Mouse (Mus musculus) lung, postnatal 0 days (tissue): ENCODE results near the gene Cttn. TPM values are rescaled to one million over a fixed set of nuclear protein-coding genes. Genes with fewer than 3 reads are reported as not detected.

Source experiments
- ATAC-seq: fragments of 200-750 bp; cut with Nextera tagmentation; 2 replicates; pipeline ENCODE4 v1.8.0; 2017; ENCODE audit warnings: moderate library complexity
- DNase-seq: peaks from one replicate; pipeline ENCODE4 v3.0.0-alpha.2; 2016; ENCODE audit warnings: low spot score
- H3K27ac ChIP-seq: fragments of 300-500 bp; sonication (generic); 2 replicates; pipeline ENCODE4 v1.5.1; 2014; ENCODE audit warnings: antibody characterized with exemption, mild to moderate bottlenecking, low read length, mixed read lengths
- H3K27me3 ChIP-seq: fragments of 300-500 bp; sonication (generic); replicated peaks from 2 replicates; pipeline ENCODE4 v1.6.1; 2014; ENCODE audit warnings: low read length, mixed read lengths; ENCODE audit not compliant: insufficient read depth
- H3K36me3 ChIP-seq: fragments of 300-500 bp; sonication (generic); 2 replicates; pipeline ENCODE4 v1.6.1; 2014; ENCODE audit warnings: low read length, mixed read lengths; ENCODE audit not compliant: insufficient read depth
- H3K4me1 ChIP-seq: fragments of 300-500 bp; sonication (generic); 2 replicates; pipeline ENCODE4 v1.6.1; 2014; ENCODE audit warnings: antibody characterized with exemption, low read depth, low read length, mixed read lengths; ENCODE audit not compliant: insufficient read depth
- H3K4me2 ChIP-seq: fragments of 300-500 bp; sonication (generic); replicated peaks from 2 replicates; pipeline ENCODE4 v1.6.1; 2014; ENCODE audit warnings: low read depth, mild to moderate bottlenecking, low read length, moderate library complexity, mixed read lengths
- H3K4me3 ChIP-seq: fragments of 300-500 bp; sonication (generic); 2 replicates; pipeline ENCODE4 v1.5.1; 2014; ENCODE audit warnings: low read depth, low read length
- H3K9ac ChIP-seq: fragments of 300-500 bp; sonication (generic); replicated peaks from 2 replicates; pipeline ENCODE4 v1.6.1; 2014; ENCODE audit warnings: low read depth, mild to moderate bottlenecking
- H3K9me3 ChIP-seq: fragments of 300-500 bp; sonication (generic); 2 replicates; pipeline ENCODE4 v1.6.1; 2016; ENCODE audit warnings: low read length, mixed read lengths
- CTCF ChIP-seq: IDR thresholded peaks from 2 replicates; pipeline ENCODE4 v1.5.1; 2016; ENCODE audit warnings: antibody characterized with exemption, mild to moderate bottlenecking
- EP300 ChIP-seq: IDR thresholded peaks from 2 replicates; pipeline ENCODE4 v1.6.1; 2016; ENCODE audit warnings: antibody characterized with exemption, mild to moderate bottlenecking, control low read depth
- WGBS: fragments of 180-500 bp; shearing (Covaris S2); extraction: QIAGEN DNeasy Blood & Tissue Kit; methylation state at CpG from one replicate; pipeline ENCODE4 v1.1.7; 2014; 5-methylcytosine and 5-hydroxymethylcytosine counted together
- polyA plus RNA-seq: library from polyadenylated mRNA; unstranded; fragments of >200 nt; fragmentation: Nextera tagmentation; extraction: Ambion mirVana; gene quantifications from 2 replicates; pipeline ENCODE4 v1.2.1, GENCODE M21; 2015

Gene Cttn
- polyA plus RNA-seq, 1 experiment from 2014 or later: 128 TPM

DNA sequence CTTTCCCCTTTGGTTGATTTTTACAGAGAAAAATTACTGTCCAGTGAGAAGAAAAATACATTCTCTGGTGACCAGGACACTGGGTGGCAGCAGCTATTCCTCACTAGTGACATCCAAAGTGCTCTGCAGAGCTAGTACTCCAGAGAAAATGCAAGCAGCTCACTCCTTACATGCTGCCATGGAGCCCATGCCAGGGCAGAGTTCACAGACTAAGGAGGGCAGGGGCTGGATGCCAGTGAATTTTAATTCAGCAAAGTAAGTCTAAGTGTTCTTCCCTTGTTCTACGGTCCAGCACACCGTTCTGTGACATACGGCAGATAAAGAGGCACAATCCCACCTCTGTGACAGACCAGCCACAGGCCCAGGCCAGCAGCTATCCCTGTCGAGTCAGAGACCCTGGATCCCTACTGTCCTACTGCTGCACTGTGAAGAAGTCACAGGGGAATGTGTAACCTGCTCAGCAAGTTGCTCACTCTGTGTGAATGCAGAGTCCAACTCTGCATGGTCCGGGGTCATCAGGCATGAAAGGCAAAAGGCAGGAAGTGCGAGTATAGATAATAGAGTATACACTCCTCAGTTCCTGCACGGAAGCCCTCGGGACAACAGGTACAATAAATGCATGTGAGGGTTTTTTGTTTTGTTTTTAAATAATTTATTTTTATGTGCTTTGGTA is 19.5 kb upstream of the Cttn start:
- Histone ChIP-seq H3K9me3 (no peaks in the 10 kb centered on the region), H3K27ac (no peak overlapping the region), H3K4me1 (no peaks in the 10 kb centered on the region), H3K4me2 (no peak overlapping the region), H3K9ac (no peak overlapping the region), H3K36me3 (peaks cover 3% of the 10 kb centered on the region; the same call in 1 of the 2 replicates), H3K27me3 (no peaks in the 10 kb centered on the region), H3K4me3 (no peak overlapping the region)
- 73% methylated on average over 8 of the region's 8 CpGs for WGBS
- TF ChIP-seq CTCF (no peak), EP300 (no peak)
- ATAC-seq: no peak
- no peak for DNase-seq

DNA sequence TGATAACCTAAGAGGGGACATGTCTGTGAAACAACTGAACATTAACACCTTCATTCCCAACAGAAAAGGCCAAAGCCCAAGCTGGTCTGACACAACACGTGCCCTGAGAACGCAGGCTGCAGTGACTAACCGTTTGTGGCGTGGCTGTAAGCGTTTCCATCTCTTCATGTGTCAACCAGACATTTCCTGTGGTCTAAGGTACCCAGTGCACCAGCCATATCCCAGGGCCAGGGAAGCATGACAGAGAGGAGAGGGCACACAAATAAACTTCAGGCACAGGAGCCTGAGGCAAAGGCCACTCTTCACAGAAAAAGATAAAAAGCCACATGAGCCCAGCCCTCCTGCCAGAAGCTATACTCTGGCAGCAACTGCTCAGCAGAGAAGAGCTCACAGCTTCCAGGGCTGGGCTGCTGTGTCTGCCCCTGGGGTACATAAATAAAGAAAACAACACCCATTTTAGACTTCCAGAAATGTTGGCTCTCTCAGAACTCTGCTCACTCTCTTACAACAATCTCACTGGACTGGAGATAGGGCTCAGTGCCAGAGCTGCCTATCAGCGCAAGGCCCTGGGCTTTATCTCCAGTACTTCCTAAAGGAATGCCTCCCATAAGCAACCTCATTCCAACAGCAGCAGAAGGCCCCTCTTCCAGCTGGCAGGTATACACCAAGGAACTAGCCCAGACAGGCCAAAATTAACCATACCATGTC is 18.4 kb upstream of the Cttn start:
- Histone ChIP-seq H3K4me1 (no peaks in the 10 kb centered on the region), H3K9me3 (no peaks in the 10 kb centered on the region), H3K4me3 (no peak overlapping the region), H3K27ac (no peak overlapping the region), H3K36me3 (peaks cover 3% of the 10 kb centered on the region; the same call in 1 of the 2 replicates), H3K27me3 (no peaks in the 10 kb centered on the region), H3K9ac (no peak overlapping the region), H3K4me2 (no peak overlapping the region)
- 65% methylated on average over 6 of the region's 6 CpGs for WGBS
- DNase-seq: peak; percentile 18
- ATAC-seq: 0 out of 2 replicates have a peak, but pooled peaks have one; percentile 21
- TF ChIP-seq CTCF: no peak

DNA sequence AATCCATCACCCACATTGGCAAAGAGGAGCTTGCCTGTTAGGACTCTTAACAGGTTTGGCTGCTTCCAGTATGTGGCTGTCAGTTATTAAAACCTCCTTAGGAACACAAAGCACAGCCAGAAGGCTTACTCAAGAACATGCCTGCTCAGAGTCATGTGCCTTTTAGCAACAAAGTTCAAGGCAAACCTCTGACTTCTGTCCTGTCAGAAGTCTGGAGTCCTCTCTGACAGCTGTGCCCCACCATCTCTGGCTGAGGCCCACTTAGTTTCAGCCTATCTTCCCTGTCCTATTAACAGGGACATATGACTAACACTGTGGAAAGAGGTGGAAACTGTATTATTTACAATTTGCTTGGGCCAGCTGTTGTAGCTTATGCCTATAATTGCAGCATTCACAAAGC is 9.5 kb upstream of the Cttn start:
- no peak for DNase-seq
- Histone ChIP-seq H3K4me2 (no peak overlapping the region), H3K9ac (no peak overlapping the region), H3K27me3 (no peaks in the 10 kb centered on the region), H3K4me3 (no peak overlapping the region), H3K27ac (no peak overlapping the region), H3K4me1 (no peaks in the 10 kb centered on the region), H3K36me3 (peaks cover 30% of the 10 kb centered on the region), H3K9me3 (no peaks in the 10 kb centered on the region)
- no peak for ATAC-seq
- TF ChIP-seq CTCF: no peak
- no peak for TF ChIP-seq EP300

DNA sequence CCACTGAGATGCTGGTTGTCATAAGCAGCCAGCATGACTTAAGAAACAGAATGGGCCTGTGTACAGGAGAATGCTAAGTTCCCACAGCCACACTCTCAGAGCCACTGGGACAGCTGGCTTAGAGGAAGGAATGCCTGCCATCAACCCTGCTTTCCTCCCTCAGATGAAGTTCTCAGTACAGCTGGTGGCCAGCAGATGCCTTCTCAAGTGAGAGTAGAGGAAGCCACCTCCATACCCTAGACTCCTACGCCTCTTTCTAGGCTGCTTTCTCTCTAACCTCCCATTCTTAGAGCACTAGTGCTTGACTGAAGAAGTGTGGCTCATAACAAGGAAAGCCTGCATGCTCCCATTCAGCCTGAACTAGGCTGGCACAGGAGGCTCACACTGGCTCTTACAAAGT is 8.8 kb upstream of the Cttn start:
- H3K9ac ChIP-seq: no peak overlapping the region
- H3K27ac ChIP-seq: no peak overlapping the region
- H3K4me2 ChIP-seq: no peak overlapping the region
- ATAC-seq: no peak
- peaks cover 30% of the 10 kb centered on the region for H3K36me3 ChIP-seq
- H3K9me3 ChIP-seq: no peaks in the 10 kb centered on the region
- no peak overlapping the region for H3K4me3 ChIP-seq
- H3K4me1 ChIP-seq: no peaks in the 10 kb centered on the region
- DNase-seq: no peak
- TF ChIP-seq CTCF (no peak), EP300 (no peak)
- no peaks in the 10 kb centered on the region for H3K27me3 ChIP-seq
- WGBS: 100% methylated on average over 1 of the region's 1 CpGs

DNA sequence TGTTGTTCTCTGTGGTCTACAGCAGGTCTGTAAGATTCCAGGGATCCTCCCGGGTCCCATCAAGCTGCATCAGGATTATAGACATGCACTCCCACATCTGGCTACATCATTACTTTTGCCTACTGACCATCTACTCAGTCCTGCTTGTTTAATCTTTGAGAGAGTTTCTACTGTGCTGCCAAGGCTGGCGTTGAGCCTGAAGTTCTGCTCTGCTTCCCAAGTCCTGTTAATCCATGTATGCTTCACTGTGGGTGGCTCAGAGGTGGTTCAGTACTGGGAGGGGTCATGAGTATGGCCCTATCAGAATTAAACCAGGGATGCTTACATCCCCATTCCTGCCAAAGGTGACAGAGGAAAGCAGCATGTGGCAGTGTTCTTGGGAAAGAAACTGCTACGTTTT is 4.9 kb upstream of the Cttn start:
- Histone ChIP-seq H3K27ac (no peak overlapping the region), H3K4me3 (no peak overlapping the region), H3K9me3 (no peaks in the 10 kb centered on the region), H3K27me3 (no peaks in the 10 kb centered on the region), H3K36me3 (peaks cover 6% of the 10 kb centered on the region; the same call in 1 of the 2 replicates), H3K4me1 (peaks cover 3% of the 10 kb centered on the region; the same call in 1 of the 2 replicates), H3K9ac (no peak overlapping the region), H3K4me2 (no peak overlapping the region)
- DNase-seq (no peak), ATAC-seq (no peak)
- TF ChIP-seq EP300 (no peak), CTCF (no peak)
- WGBS: 87% methylated on average over 3 of the region's 3 CpGs

DNA sequence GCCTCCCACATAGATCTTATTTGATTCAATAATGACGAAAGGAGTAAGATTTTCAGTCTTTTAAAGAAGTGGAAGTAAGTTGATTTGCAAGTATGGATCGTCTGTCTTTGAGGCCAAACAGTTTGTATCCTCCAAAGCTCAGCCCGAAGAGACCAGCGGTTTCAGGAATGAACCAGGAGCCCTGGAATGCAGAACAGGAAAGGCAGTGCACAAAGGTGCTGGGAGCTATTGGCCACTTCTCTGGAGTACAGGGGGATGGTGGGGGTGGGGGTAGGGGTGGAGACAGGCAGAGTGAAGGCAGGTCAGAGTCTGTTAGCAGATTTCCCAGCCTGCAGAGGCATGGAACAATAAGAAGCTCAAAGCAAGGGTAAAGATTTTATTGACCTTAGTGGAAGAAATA is 2.7 kb upstream of the Cttn start:
- Histone ChIP-seq H3K9ac (no peak overlapping the region), H3K27me3 (no peaks in the 10 kb centered on the region), H3K9me3 (no peaks in the 10 kb centered on the region), H3K4me3 (no peak overlapping the region), H3K4me1 (peaks cover 11% of the 10 kb centered on the region; the same call in 1 of the 2 replicates), H3K4me2 (no peak overlapping the region), H3K36me3 (peaks cover 3% of the 10 kb centered on the region; the same call in 1 of the 2 replicates), H3K27ac (no peak overlapping the region)
- WGBS: 44% methylated on average over 4 of the region's 4 CpGs
- no peak for ATAC-seq
- DNase-seq: peak; percentile 24
- no peak for TF ChIP-seq CTCF
- no peak for TF ChIP-seq EP300
